Comparison of ENCODE assay signal across 9 mouse cellular contexts in the genomic region with DNA sequence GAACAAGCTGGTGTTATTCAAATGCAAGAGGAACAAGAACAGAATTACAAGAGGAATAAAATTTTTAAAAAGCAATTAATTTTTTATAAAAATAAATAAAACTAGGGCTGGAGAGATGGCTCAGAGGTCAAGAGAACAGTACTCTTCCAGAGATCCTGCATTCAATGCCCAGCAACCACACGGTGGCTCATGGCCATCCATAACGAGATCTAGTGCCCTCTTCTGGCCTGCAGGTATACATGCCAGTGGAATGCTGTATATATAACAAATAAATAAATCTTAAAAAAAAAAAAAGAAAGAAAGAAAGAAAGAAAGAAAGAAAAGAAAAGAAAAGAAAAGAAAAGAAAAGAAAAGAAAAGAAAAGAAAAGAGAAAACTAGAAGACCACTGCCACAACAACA. TPM values are rescaled to one million over a fixed set of nuclear protein-coding genes. Genes with fewer than 3 reads are reported as not detected.
DNase-seq lines count a peak whose midpoint lies in the region; ATAC-seq and TF ChIP-seq lines count a peak whose summit lies in the region.
"Had no signal": no experiment of that assay in that cellular context is flagged by ENCODE, and none has a peak within 500 bp of the region (broad histone marks: within the 10 kb centered on the region; RNA-seq: fewer than 3 reads in every experiment).

No protein-coding gene starts in this region.

- H3K9ac ChIP-seq in limb, embryonic 14.5 days (ENCODE audit: low read depth, low read length, severe bottlenecking), result no peak overlapping the region
- no peak overlapping the region for H3K9ac ChIP-seq in lung, embryonic 14.5 days

- no peak overlapping the region for H3K27ac ChIP-seq in limb, embryonic 14.5 days (replicated peaks; ENCODE audit: low read depth, low read length)
- no peak overlapping the region for H3K27ac ChIP-seq in limb, embryonic 10.5 days
- H3K27ac ChIP-seq in embryonic facial prominence, embryonic 10.5 days (replicated peaks), result no peak overlapping the region
- no peak overlapping the region for H3K27ac ChIP-seq in lung, embryonic 14.5 days (ENCODE audit: low read depth)

- TF ChIP-seq POLR2A in limb, embryonic 14.5 days (IDR thresholded peaks at IDR 0.05; ENCODE audit: borderline replicate concordance, extremely low read depth, insufficient read depth, insufficient read length), result no peak

- peak; percentile 64 for DNase-seq in embryo, embryonic 10 days (ENCODE audit: low spot score)
- no peak for DNase-seq in embryo, embryonic 9.5 days (ENCODE audit: extremely low spot score)
- DNase-seq in limb, embryonic 14.5 days (ENCODE audit: low spot score), result peak; percentile 7
- no peak for DNase-seq in limb, embryonic 10.5 days (ENCODE audit: low spot score)
- DNase-seq in adrenal gland, adult 8-10 months, result peak; percentile 15
- DNase-seq in embryonic facial prominence, embryonic 10.5 days (ENCODE audit: low spot score), result peak; percentile 21
- peak; percentile 75 for DNase-seq in lung, embryonic 14.5 days
- DNase-seq in thymus, postnatal 25 days, result peak; percentile 16

- no peaks in the 10 kb centered on the region for H3K27me3 ChIP-seq in limb, embryonic 14.5 days (ENCODE audit: control insufficient read depth, insufficient read depth, low read length)
- no peaks in the 10 kb centered on the region for H3K27me3 ChIP-seq in limb, embryonic 10.5 days (ENCODE audit: low read depth, poor library complexity, severe bottlenecking)
- no peaks in the 10 kb centered on the region for H3K27me3 ChIP-seq in embryonic facial prominence, embryonic 10.5 days (replicated peaks; ENCODE audit: low read depth, poor library complexity, severe bottlenecking)
- no peaks in the 10 kb centered on the region for H3K27me3 ChIP-seq in lung, embryonic 14.5 days (ENCODE audit: insufficient read depth, low read length)

- ATAC-seq in limb, embryonic 14.5 days (ENCODE audit: low FRiP score, low read depth), result no peak
- no peak for ATAC-seq in lung, embryonic 14.5 days (ENCODE audit: insufficient read depth)

- H3K4me1 ChIP-seq in limb, embryonic 14.5 days (ENCODE audit: control insufficient read depth, insufficient read depth, low read length), result 0 out of 2 replicates have a peak, but pooled peaks cover 4% of the 10 kb centered on the region
- H3K4me1 ChIP-seq in limb, embryonic 10.5 days, result peaks cover 6% of the 10 kb centered on the region
- H3K4me1 ChIP-seq in embryonic facial prominence, embryonic 10.5 days, result peaks cover 8% of the 10 kb centered on the region
- 0 out of 2 replicates have a peak, but pooled peaks cover 3% of the 10 kb centered on the region for H3K4me1 ChIP-seq in lung, embryonic 14.5 days (ENCODE audit: insufficient read depth)

- H3K4me2 ChIP-seq in limb, embryonic 14.5 days (replicated peaks; ENCODE audit: low read depth, low read length, severe bottlenecking), result no peak overlapping the region
- no peak overlapping the region for H3K4me2 ChIP-seq in lung, embryonic 14.5 days

- WGBS in limb, embryonic 14.5 days, result 12% methylated on average over 2 of the region's 2 CpGs
- 30% methylated on average over 2 of the region's 2 CpGs for WGBS in limb, embryonic 10.5 days
- 28% methylated on average over 2 of the region's 2 CpGs for WGBS in embryonic facial prominence, embryonic 10.5 days
- 18% methylated on average over 2 of the region's 2 CpGs for WGBS in lung, embryonic 14.5 days

- H3K4me3 ChIP-seq in limb, embryonic 14.5 days (replicated peaks; ENCODE audit: low read length), result no peak overlapping the region
- no peak overlapping the region for H3K4me3 ChIP-seq in limb, embryonic 10.5 days
- H3K4me3 ChIP-seq in embryonic facial prominence, embryonic 10.5 days, result no peak overlapping the region
- no peak overlapping the region for H3K4me3 ChIP-seq in lung, embryonic 14.5 days (ENCODE audit: low read depth, low read length)

- TF ChIP-seq CTCF in lung, embryonic 14.5 days (IDR thresholded peaks at IDR 0.05; ENCODE audit: low read depth), result peak; percentile 59

- H3K9me3 ChIP-seq in limb, embryonic 14.5 days (ENCODE audit: control insufficient read depth, low read length), result no peaks in the 10 kb centered on the region
- no peaks in the 10 kb centered on the region for H3K9me3 ChIP-seq in limb, embryonic 10.5 days (replicated peaks)
- H3K9me3 ChIP-seq in embryonic facial prominence, embryonic 10.5 days, result no peaks in the 10 kb centered on the region
- no peaks in the 10 kb centered on the region for H3K9me3 ChIP-seq in lung, embryonic 14.5 days (ENCODE audit: low read depth, low read length)

- H3K36me3 ChIP-seq in limb, embryonic 14.5 days (ENCODE audit: control insufficient read depth, insufficient read depth, low read length), result peaks cover 12% of the 10 kb centered on the region
- peaks cover 28% of the 10 kb centered on the region for H3K36me3 ChIP-seq in limb, embryonic 10.5 days
- peaks cover 28% of the 10 kb centered on the region for H3K36me3 ChIP-seq in embryonic facial prominence, embryonic 10.5 days (replicated peaks)
- H3K36me3 ChIP-seq in lung, embryonic 14.5 days (ENCODE audit: insufficient read depth), result peaks cover 21% of the 10 kb centered on the region

RNA-seq across cellular contexts. Expression of gene Magohb, which starts 2.6 kb away (rescaled TPM):
- polyA plus RNA-seq in limb, embryonic 14.5 days (2012; rRNA removed), result 26.2 and 35.8 TPM in 2 replicates
- polyA plus RNA-seq in limb, embryonic 14.5 days (2014; fragmentation: Nextera tagmentation; extraction: Ambion mirVana), result 54.4 and 61.1 TPM in 2 replicates
- 55.9 and 66.0 TPM in 2 replicates for polyA plus RNA-seq in limb, embryonic 10.5 days (2016; fragmentation: Nextera tagmentation; extraction: Ambion mirVana)
- total RNA-seq in adrenal gland, adult 8-10 months (2022), result 10 to 100 TPM in 2 of 4 experiments, 1 to 10 TPM in 2; 7.8 to 11.4 (median 10.4) TPM
- 54.8 and 57.9 TPM in 2 replicates for polyA plus RNA-seq in embryonic facial prominence, embryonic 10.5 days (2016; fragmentation: Nextera tagmentation; extraction: Ambion mirVana)
- 57.0 and 68.2 TPM in 2 replicates for polyA plus RNA-seq in lung, embryonic 14.5 days (2014; fragmentation: Nextera tagmentation; extraction: Ambion mirVana)

RNA-seq across cellular contexts. Expression of gene Klra2, which starts 43.3 kb away (rescaled TPM):
- 0.20 and 0.22 TPM in 2 replicates for polyA plus RNA-seq in limb, embryonic 14.5 days (2012; rRNA removed)
- polyA plus RNA-seq in limb, embryonic 14.5 days (2014; fragmentation: Nextera tagmentation; extraction: Ambion mirVana), result 0.14 TPM in 1 of 2 replicates, not detected in the other
- polyA plus RNA-seq in limb, embryonic 10.5 days (2016; fragmentation: Nextera tagmentation; extraction: Ambion mirVana), result not detected in 2 replicates
- total RNA-seq in adrenal gland, adult 8-10 months (2022), result 1 to 10 TPM; 3.4 to 7.1 (median 3.8) TPM
- polyA plus RNA-seq in embryonic facial prominence, embryonic 10.5 days (2016; fragmentation: Nextera tagmentation; extraction: Ambion mirVana), result not detected in 2 replicates
- polyA plus RNA-seq in lung, embryonic 14.5 days (2014; fragmentation: Nextera tagmentation; extraction: Ambion mirVana), result 0.26 and 0.37 TPM in 2 replicates
- polyA plus RNA-seq: neural tube, embryonic 11.5 days had no signal

Comparison
In these comparisons a context has a peak if more than half of its experiments do, and no peak if none do; other contexts are left out.
1. DNase-seq: peak in embryo, embryonic 10 days (single experiment), limb, embryonic 14.5 days (single experiment), adrenal gland, adult 8-10 months (single experiment), embryonic facial prominence, embryonic 10.5 days (single experiment), lung, embryonic 14.5 days (single experiment) and thymus, postnatal 25 days (single experiment); none in embryo, embryonic 9.5 days (single experiment) and limb, embryonic 10.5 days (single experiment).